Mouse (Mus musculus): ENCODE results near the gene Gm20388. TPM values are rescaled to one million over a fixed set of nuclear protein-coding genes. Genes with fewer than 3 reads are reported as not detected.

The Gm20388 gene
- total and polyA plus RNA-seq, 2 experiments from 2014 or later, result 17.3 TPM; not detected in 1

DNA sequence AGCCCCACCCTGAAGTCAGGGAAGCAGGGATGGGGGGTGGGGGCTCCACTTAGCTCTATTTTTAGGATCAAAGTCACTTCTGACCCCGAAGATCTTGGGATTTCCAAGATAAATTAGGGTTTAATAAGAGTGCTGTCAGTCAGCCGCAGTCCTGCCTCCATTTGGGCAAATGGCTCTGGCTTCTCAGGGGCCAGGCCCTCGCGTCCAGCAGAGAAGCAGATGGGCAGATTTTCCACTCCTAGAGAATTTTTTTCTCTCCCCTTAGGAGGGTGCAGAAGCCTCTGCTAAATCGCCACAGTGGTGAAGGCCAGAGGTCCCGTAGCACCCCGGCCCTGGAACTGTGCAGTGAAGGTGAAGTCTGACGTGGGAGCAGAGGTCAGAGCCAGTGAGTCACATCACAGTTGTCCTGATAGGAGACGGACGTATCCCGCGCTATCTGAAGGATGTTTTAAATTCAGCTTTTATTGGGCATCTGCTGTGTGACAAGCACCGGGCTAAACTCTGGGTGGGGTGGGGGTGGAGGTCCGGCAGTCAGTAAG lies 1345.2 kb downstream of the Gm20388 start:
- H3K27me3 ChIP-seq (ENCODE audit: control insufficient read depth, insufficient read depth, low read length), result peaks cover 33% of the 10 kb centered on the region
- no peaks in the 10 kb centered on the region for H3K9me3 ChIP-seq (replicated peaks; ENCODE audit: control insufficient read depth, low read length)
- no peak overlapping the region for H3K27ac ChIP-seq (ENCODE audit: low read depth)
- DNase-seq (ENCODE audit: low spot score), result no peak
- H3K9ac ChIP-seq (replicated peaks; ENCODE audit: low read depth, low read length), result no peak overlapping the region
- no peak for ATAC-seq (ENCODE audit: insufficient read depth, low read depth)
- no peaks in the 10 kb centered on the region for H3K36me3 ChIP-seq (replicated peaks; ENCODE audit: control insufficient read depth, insufficient read depth, low read length)
- TF ChIP-seq EP300 (IDR thresholded peaks at IDR 0.05; ENCODE audit: low read depth) (no peak), CTCF (IDR thresholded peaks at IDR 0.05; ENCODE audit: low read depth) (no peak)
- 0 out of 2 replicates have a peak, but pooled peaks cover 9% of the 10 kb centered on the region for H3K4me1 ChIP-seq (ENCODE audit: control insufficient read depth, insufficient read depth)
- 36% methylated on average over 14 of the region's 14 CpGs for WGBS
- H3K4me2 ChIP-seq (ENCODE audit: low read depth, low read length), result no peak overlapping the region
- no peak overlapping the region for H3K4me3 ChIP-seq (ENCODE audit: low read depth, low read length)

DNA sequence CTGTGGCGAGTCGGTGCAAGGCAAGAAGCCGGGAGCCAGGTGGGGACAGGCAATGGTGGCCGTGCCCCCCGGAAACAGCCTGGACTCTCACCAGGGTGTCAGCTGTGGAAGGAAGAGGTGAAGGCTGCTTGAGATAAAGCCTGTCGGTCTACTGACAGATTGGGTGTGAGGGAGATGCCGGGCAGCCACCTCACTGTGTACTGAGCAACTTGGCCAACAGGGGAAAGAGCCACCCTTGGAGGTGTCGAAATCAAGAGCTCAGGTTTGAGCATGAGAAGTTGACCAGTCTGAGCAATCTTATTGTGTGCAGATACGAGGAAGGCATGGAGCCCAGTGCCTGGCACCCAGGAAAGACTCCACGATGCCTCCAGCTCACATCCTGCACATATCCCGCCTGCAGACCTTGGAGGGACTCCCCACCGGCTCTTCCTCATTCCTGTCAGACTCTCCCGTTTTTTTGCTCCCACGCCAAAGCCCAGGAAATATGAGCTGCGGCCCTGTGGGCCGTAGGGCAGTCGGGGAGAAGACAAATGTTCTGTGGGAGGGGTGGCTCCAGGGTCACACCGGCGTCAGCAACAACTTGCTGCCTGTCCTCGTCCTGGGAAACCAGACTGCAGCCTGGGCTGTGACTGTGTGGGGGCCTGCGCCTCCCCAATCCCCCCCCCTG lies 1347.6 kb downstream of the Gm20388 start:
- no peaks in the 10 kb centered on the region for H3K9me3 ChIP-seq (replicated peaks; ENCODE audit: control insufficient read depth, low read length)
- ATAC-seq (ENCODE audit: insufficient read depth, low read depth), result no peak
- H3K36me3 ChIP-seq (replicated peaks; ENCODE audit: control insufficient read depth, insufficient read depth, low read length), result no peaks in the 10 kb centered on the region
- H3K4me3 ChIP-seq (ENCODE audit: low read depth, low read length), result no peak overlapping the region
- no peak overlapping the region for H3K4me2 ChIP-seq (ENCODE audit: low read depth, low read length)
- H3K9ac ChIP-seq (replicated peaks; ENCODE audit: low read depth, low read length), result no peak overlapping the region
- H3K27ac ChIP-seq (ENCODE audit: low read depth), result no peak overlapping the region
- H3K27me3 ChIP-seq (ENCODE audit: control insufficient read depth, insufficient read depth, low read length), result peaks cover 20% of the 10 kb centered on the region
- 21% methylated on average over 21 of the region's 21 CpGs for WGBS
- TF ChIP-seq EP300 (IDR thresholded peaks at IDR 0.05; ENCODE audit: low read depth) (no peak), CTCF (IDR thresholded peaks at IDR 0.05; ENCODE audit: low read depth) (no peak)
- peaks cover 24% of the 10 kb centered on the region for H3K4me1 ChIP-seq (ENCODE audit: control insufficient read depth, insufficient read depth)
- DNase-seq (ENCODE audit: low spot score), result no peak

DNA sequence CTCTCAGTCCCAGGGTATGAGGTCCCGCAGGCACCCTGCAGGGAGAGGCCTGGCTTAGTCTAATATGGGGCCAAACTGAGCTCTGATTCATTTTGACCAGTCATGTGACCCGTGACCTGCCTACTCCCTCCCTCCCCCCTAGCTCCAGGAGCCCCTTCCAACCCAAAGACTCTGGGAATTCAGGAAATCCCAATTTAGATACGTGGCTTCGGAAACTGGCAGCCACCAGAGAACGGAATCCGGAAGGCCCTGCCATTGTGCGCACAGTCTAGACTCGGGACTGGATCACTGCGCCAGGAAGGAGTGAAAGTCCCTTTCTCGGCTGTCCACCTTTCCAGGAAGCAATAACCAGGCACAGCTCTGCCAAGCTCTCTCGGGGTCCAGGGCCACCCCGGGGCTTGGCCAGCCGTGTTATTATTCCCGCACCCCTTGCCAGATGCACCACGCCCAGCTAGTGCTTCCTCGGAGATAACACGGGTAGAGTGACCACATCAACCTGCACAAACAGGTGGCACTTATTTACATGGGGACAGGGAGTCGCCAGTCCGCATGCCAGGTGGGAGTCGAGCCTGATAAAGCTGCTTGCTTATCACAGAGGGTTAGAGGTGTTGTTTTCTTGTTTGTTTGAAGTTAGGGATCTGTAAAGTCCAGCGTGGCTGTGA lies 1352.2 kb downstream of the Gm20388 start:
- Histone ChIP-seq H3K27me3 (ENCODE audit: control insufficient read depth, insufficient read depth, low read length) (peaks cover 8% of the 10 kb centered on the region; the same call in 1 of the 2 replicates), H3K9ac (replicated peaks; ENCODE audit: low read depth, low read length) (no peak overlapping the region), H3K4me1 (ENCODE audit: control insufficient read depth, insufficient read depth) (peaks cover 24% of the 10 kb centered on the region), H3K27ac (ENCODE audit: low read depth) (peak overlapping the region; percentile 63), H3K4me3 (ENCODE audit: low read depth, low read length) (no peak overlapping the region), H3K36me3 (replicated peaks; ENCODE audit: control insufficient read depth, insufficient read depth, low read length) (no peaks in the 10 kb centered on the region), H3K4me2 (ENCODE audit: low read depth, low read length) (0 out of 2 replicates have a peak overlapping the region, but pooled peaks have one; percentile 10), H3K9me3 (replicated peaks; ENCODE audit: control insufficient read depth, low read length) (no peaks in the 10 kb centered on the region)
- TF ChIP-seq EP300 (IDR thresholded peaks at IDR 0.05; ENCODE audit: low read depth), result peak; percentile 88
- TF ChIP-seq CTCF (IDR thresholded peaks at IDR 0.05; ENCODE audit: low read depth), result no peak
- ATAC-seq (ENCODE audit: insufficient read depth, low read depth) (peak; percentile 86), DNase-seq (ENCODE audit: low spot score) (peak; percentile 84)
- WGBS, result 29% methylated on average over 21 of the region's 21 CpGs

DNA sequence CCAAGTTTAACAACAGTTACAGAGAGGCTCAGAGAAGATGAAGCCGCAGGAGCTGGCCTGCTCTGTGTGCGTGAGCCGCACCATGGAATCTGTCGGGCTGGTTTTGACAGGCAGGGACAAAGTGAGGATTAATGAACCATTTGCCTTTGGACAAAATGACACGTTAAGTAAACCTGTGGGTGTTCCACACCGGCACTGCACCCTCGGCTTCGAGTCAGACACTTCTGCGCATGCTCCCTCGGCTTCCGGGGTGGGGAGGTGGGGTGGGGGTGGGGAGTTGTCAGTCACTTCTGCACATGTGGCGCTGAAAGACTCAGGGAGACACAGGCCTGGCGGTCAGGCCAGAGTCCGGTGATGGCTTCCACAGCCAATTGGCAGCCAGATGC lies 1352.7 kb downstream of the Gm20388 start:
- H3K9me3 ChIP-seq (replicated peaks; ENCODE audit: control insufficient read depth, low read length), result no peaks in the 10 kb centered on the region
- no peak for ATAC-seq (ENCODE audit: insufficient read depth, low read depth)
- H3K4me3 ChIP-seq (ENCODE audit: low read depth, low read length), result no peak overlapping the region
- no peaks in the 10 kb centered on the region for H3K36me3 ChIP-seq (replicated peaks; ENCODE audit: control insufficient read depth, insufficient read depth, low read length)
- H3K4me2 ChIP-seq (ENCODE audit: low read depth, low read length), result no peak overlapping the region
- no peak for DNase-seq (ENCODE audit: low spot score)
- H3K9ac ChIP-seq (replicated peaks; ENCODE audit: low read depth, low read length), result no peak overlapping the region
- peak overlapping the region; percentile 61 for H3K27ac ChIP-seq (ENCODE audit: low read depth)
- H3K27me3 ChIP-seq (ENCODE audit: control insufficient read depth, insufficient read depth, low read length), result peaks cover 7% of the 10 kb centered on the region; the same call in 1 of the 2 replicates
- 38% methylated on average over 14 of the region's 14 CpGs for WGBS
- H3K4me1 ChIP-seq (ENCODE audit: control insufficient read depth, insufficient read depth), result peaks cover 21% of the 10 kb centered on the region
- TF ChIP-seq EP300 (IDR thresholded peaks at IDR 0.05; ENCODE audit: low read depth), result no peak
- no peak for TF ChIP-seq CTCF (IDR thresholded peaks at IDR 0.05; ENCODE audit: low read depth)

DNA sequence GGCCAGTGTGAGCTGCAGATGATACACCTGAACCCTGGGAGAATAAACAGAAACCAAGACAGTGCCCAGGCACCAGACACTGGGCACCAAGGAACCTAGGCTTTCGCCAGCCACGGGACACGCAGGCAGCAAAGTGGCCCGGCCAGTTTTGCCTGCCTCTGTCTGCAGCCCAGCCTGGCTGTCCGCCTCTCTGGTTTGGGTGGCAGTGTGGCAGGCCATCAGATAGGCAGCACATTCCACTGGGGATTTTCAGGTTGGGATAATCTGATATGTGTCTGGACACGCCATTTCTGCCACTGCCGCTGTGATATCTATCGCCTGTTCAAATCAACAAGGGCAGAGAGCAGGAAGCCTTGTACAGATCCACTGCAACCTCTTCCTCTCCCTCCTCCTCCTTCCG lies 1353.6 kb downstream of the Gm20388 start:
- H3K36me3 ChIP-seq (replicated peaks; ENCODE audit: control insufficient read depth, insufficient read depth, low read length), result no peaks in the 10 kb centered on the region
- peaks cover 15% of the 10 kb centered on the region for H3K4me1 ChIP-seq (ENCODE audit: control insufficient read depth, insufficient read depth)
- H3K4me2 ChIP-seq (ENCODE audit: low read depth, low read length), result no peak overlapping the region
- no peak overlapping the region for H3K4me3 ChIP-seq (ENCODE audit: low read depth, low read length)
- no peaks in the 10 kb centered on the region for H3K27me3 ChIP-seq (ENCODE audit: control insufficient read depth, insufficient read depth, low read length)
- no peak for TF ChIP-seq EP300 (IDR thresholded peaks at IDR 0.05; ENCODE audit: low read depth)
- TF ChIP-seq CTCF (IDR thresholded peaks at IDR 0.05; ENCODE audit: low read depth), result no peak
- DNase-seq (ENCODE audit: low spot score) (no peak), ATAC-seq (ENCODE audit: insufficient read depth, low read depth) (no peak)
- H3K9ac ChIP-seq (replicated peaks; ENCODE audit: low read depth, low read length), result no peak overlapping the region
- no peaks in the 10 kb centered on the region for H3K9me3 ChIP-seq (replicated peaks; ENCODE audit: control insufficient read depth, low read length)
- H3K27ac ChIP-seq (ENCODE audit: low read depth), result no peak overlapping the region
- WGBS, result 81% methylated on average over 9 of the region's 9 CpGs
